Mouse (Mus musculus): Measurements from ENCODE around the gene Zfp951. TPM values are rescaled to one million over a fixed set of nuclear protein-coding genes. Genes with fewer than 3 reads are reported as not detected.
"Not testable (repeated sequence)": the region's sequence is repeated elsewhere in the genome, so short reads cannot be mapped to it uniquely, and the experiment has no call there.

Zfp951 gene
- 1 to 10 TPM; 4.5 to 5.9 TPM for total RNA-seq (2021)
- long read RNA-seq, experiment 1, partial matches to known transcripts: 0 of 2 reads
- long read RNA-seq, experiment 1, other reads (novel, unspliced or antisense): 2 of 2 reads
- long read RNA-seq, experiment 2, partial matches to known transcripts: 0 of 2 reads
- long read RNA-seq, experiment 2, other reads (novel, unspliced or antisense): 2 of 2 reads

- peak within 1 kb of the TSS; percentile 49 for H3K4me3 ChIP-seq
- H3K27ac ChIP-seq: peak within 1 kb of the TSS; percentile 66
- intact Hi-C loops (cut with DNase I): not testable (repeated sequence)
- DNase-seq (ENCODE audit: extremely low spot score in 1 of 2, low spot score in 2 of 2): peak; percentile 49 to 56
These were observed at the start of gene Zfp951 for GRCm38 (mm10) chr5:104859962-104860525. Gene Zfp951, minus strand, starts transcription at chr5:104860070.

GRCm38 (mm10) chr5:104906556-104906955, 46.7 kb upstream of the Zfp951 start:
- intact Hi-C loops (cut with DNase I): not testable (repeated sequence)

DNA sequence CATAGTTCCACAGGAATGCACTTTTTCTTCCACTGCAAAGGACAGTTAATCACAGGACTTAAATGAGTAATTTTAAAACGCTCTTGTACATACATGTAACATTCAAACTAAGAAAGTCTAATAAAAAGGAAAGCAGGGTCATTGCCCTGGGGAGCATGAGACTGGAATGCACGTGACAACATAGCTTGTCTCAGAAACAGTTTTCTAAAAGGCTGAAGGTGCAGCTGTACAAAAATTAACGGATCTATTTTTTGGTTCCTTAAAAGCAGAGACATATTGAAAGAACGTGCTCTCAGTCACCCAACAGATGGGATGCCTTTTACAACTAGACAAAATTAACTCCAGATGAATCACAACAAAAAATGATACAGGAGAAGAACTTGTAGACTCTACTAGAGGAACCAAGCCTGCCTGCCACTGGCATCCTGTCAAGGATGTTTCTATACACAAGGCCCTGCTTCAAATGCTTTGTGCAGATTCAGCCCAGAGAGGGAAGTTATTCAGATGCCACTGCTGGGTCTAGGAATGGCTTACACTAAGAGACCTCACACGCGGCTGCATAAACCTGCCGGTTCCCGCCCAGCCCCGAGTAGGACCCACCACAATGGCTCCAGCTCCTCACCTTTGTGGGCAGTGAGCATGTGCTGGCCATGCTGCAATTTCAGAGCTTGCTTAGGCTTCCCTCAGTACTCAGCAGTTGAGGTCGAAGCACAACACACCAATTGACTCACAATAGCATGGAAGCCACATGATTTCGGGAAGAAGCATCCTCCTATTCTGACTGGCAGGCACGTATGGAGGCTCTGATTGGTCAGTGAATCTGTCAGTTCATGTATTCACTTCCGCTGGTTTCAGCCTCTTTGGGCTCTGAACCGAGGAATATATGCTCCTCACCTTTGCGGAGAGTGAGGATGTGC, 567 bp downstream of the Zfp951 start:
- DNase-seq (ENCODE audit: extremely low spot score in 1 of 2, low spot score in 2 of 2); intact Hi-C loops (cut with DNase I): not testable (repeated sequence)
- H3K27ac ChIP-seq: peak overlapping the region; percentile 66
- peak overlapping the region; percentile 49 for H3K4me3 ChIP-seq

More at GRCm38 (mm10) chr5:104906556-104906955, 46.7 kb upstream of the Zfp951 start:
- not testable (repeated sequence) for H3K27ac ChIP-seq; DNase-seq (ENCODE audit: extremely low spot score in 1 of 2, low spot score in 2 of 2); H3K4me3 ChIP-seq

GRCm38 (mm10) chr5:104854546-104854945, 5.3 kb downstream of the Zfp951 start:
- DNase-seq (ENCODE audit: extremely low spot score in 1 of 2, low spot score in 2 of 2); H3K4me3 ChIP-seq; H3K27ac ChIP-seq; intact Hi-C loops (cut with DNase I): not testable (repeated sequence)

- intact Hi-C loops (cut with DNase I): no loop called here
- Histone ChIP-seq H3K4me3 (no peak overlapping the region), H3K27ac (no peak overlapping the region)
- TF ChIP-seq CTCF (IDR thresholded peaks at IDR 0.05): no peak
- no peak for DNase-seq (ENCODE audit: extremely low spot score in 1 of 2, low spot score in 2 of 2)
These were observed 26.5 kb downstream of the Zfp951 start for GRCm38 (mm10) chr5:104833330-104833729.

DNA sequence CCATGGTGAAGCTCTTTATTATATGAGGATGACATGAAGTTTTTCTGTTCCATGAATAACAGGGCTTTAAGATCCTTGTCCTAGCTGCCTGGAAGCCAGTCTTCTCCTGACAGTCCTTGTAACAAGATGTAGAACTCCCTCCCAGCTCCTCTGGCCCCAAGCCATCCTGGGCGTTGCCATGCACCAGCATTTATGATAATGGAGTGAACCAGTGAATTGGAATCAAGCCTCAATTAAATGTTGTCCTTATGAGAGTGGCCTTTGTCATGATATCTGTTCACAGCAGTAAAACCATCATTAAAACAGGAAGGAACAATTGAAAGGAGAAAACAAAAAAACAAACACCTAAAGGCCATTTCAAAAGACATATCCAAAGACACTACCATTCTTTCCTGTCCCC, 30.3 kb downstream of the Zfp951 start:
- TF ChIP-seq CTCF (IDR thresholded peaks at IDR 0.05): no peak
- H3K4me3 ChIP-seq: no peak overlapping the region
- no peak for DNase-seq (ENCODE audit: extremely low spot score in 1 of 2, low spot score in 2 of 2)
- intact Hi-C loops (cut with DNase I): no loop called here
- no peak overlapping the region for H3K27ac ChIP-seq

DNA sequence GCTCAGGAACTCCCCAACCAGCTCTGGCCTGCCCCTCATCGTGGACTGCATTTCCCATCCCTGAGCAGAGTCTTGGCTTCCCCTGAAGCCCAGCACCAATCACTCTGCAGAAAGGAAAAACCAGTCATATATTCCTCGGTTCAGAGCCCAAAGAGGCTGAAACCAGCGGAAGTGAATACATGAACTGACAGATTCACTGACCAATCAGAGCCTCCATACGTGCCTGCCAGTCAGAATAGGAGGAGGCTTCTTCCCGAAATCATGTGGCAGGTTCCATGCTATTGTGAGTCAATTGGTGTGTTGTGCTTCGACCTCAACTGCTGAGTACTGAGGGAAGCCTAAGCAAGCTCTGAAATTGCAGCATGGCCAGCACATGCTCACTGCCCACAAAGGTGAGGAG, 89.7 kb downstream of the Zfp951 start:
- not testable (repeated sequence) for H3K27ac ChIP-seq; DNase-seq (ENCODE audit: extremely low spot score in 1 of 2, low spot score in 2 of 2)

More for the DNA sequence above, 89.7 kb downstream of the Zfp951 start:
- intact Hi-C loops (cut with DNase I); H3K4me3 ChIP-seq: not testable (repeated sequence)

Other genes starting within 250 kb of the Zfp951 start
- under 1 TPM in 1 of 2 experiments, not detected in 1; 0.21 TPM for gene Abcg3, start 122.6 kb upstream of the Zfp951 start, total RNA-seq (2021)

All from left cerebral cortex, adult 2 months (tissue).